Mouse (Mus musculus) intestine, postnatal 0 days (tissue): Measurements from ENCODE around the gene Gm10961. TPM values are rescaled to one million over a fixed set of nuclear protein-coding genes. Genes with fewer than 3 reads are reported as not detected.

Experiments
- ATAC-seq: fragments of 200-750 bp; cut with Nextera tagmentation; 2 replicates; pipeline ENCODE4 v1.8.0; 2017; ENCODE audit warnings: mild to moderate bottlenecking, moderate TSS enrichment, moderate library complexity
- H3K27ac ChIP-seq: fragments of 300-500 bp; sonication (generic); 2 replicates; pipeline ENCODE4 v1.5.1; 2014; ENCODE audit warnings: mild to moderate bottlenecking, low read depth, low read length, moderate library complexity
- H3K27me3 ChIP-seq: fragments of 300-500 bp; sonication (generic); replicated peaks from 2 replicates; pipeline ENCODE4 v1.6.1; 2014; ENCODE audit warnings: low read length, mixed read lengths; ENCODE audit not compliant: control insufficient read depth, insufficient read depth
- H3K36me3 ChIP-seq: fragments of 300-500 bp; sonication (generic); 2 replicates; pipeline ENCODE4 v1.6.1; 2014; ENCODE audit warnings: mild to moderate bottlenecking, moderate library complexity; ENCODE audit not compliant: control insufficient read depth, insufficient read depth
- H3K4me1 ChIP-seq: fragments of 300-500 bp; sonication (generic); replicated peaks from 2 replicates; pipeline ENCODE4 v1.6.1; 2014; ENCODE audit warnings: antibody characterized with exemption, low read length, mixed read lengths; ENCODE audit not compliant: control insufficient read depth, insufficient read depth
- H3K4me2 ChIP-seq: fragments of 300-500 bp; sonication (generic); replicated peaks from 2 replicates; pipeline ENCODE4 v1.6.1; 2014; ENCODE audit warnings: low read depth, mild to moderate bottlenecking, moderate library complexity
- H3K4me3 ChIP-seq: fragments of 300-500 bp; sonication (generic); 2 replicates; pipeline ENCODE4 v1.5.1; 2014; ENCODE audit warnings: low read depth, low read length
- H3K9ac ChIP-seq: fragments of 300-500 bp; sonication (generic); 2 replicates; pipeline ENCODE4 v1.6.1; 2014; ENCODE audit warnings: mild to moderate bottlenecking, low read depth, low read length
- H3K9me3 ChIP-seq: fragments of 300-500 bp; sonication (generic); 2 replicates; pipeline ENCODE4 v1.6.1; 2016; ENCODE audit warnings: mixed run types; ENCODE audit not compliant: control insufficient read depth
- CTCF ChIP-seq: sonication (generic); IDR thresholded peaks from 2 replicates; pipeline ENCODE4 v1.5.1; 2016; ENCODE audit warnings: low read depth, mild to moderate bottlenecking, control low read depth, antibody characterized with exemption, moderate library complexity
- WGBS: fragments of 180-500 bp; shearing (Covaris S2); extraction: QIAGEN DNeasy Blood & Tissue Kit; methylation state at CpG from one replicate; pipeline ENCODE4 v1.1.7; 2014; 5-methylcytosine and 5-hydroxymethylcytosine counted together
- polyA plus RNA-seq: library from polyadenylated mRNA; unstranded; fragments of >200 nt; fragmentation: Nextera tagmentation; extraction: Ambion mirVana; gene quantifications from 2 replicates; pipeline ENCODE4 v1.2.1, GENCODE M21; 2015

Gm10961 gene
- not detected in 2 replicates for polyA plus RNA-seq

- Histone ChIP-seq H3K9ac (peak within 1 kb of the TSS; percentile 98), H3K36me3 (peaks cover 21% of the 10 kb centered on the region), H3K4me1 (no peaks in the 10 kb centered on the region), H3K9me3 (no peaks in the 10 kb centered on the region), H3K4me2 (peak within 1 kb of the TSS; percentile 75), H3K4me3 (peak within 1 kb of the TSS; percentile 99), H3K27me3 (no peaks in the 10 kb centered on the region), H3K27ac (peak within 1 kb of the TSS; percentile 84)
- TF ChIP-seq CTCF = no peak
- peak; percentile 58 for ATAC-seq
- under 1% methylated on average over 48 of the region's 48 CpGs for WGBS
These were observed at the start of gene Gm10961 for GRCm38 (mm10) chr3:107630682-107631522. Gene Gm10961 (plus strand): TSS chr3:107631322.

- Histone ChIP-seq H3K36me3 (no peaks in the 10 kb centered on the region), H3K4me2 (peak overlapping the region; percentile 59), H3K27ac (no peak overlapping the region), H3K9me3 (no peaks in the 10 kb centered on the region), H3K9ac (no peak overlapping the region), H3K4me1 (peaks cover 4% of the 10 kb centered on the region; the same call in 1 of the 2 replicates), H3K27me3 (peaks cover 81% of the 10 kb centered on the region), H3K4me3 (peak overlapping the region; percentile 34)
- no peak for TF ChIP-seq CTCF
- WGBS = 4% methylated on average over 18 of the region's 18 CpGs
- no peak for ATAC-seq
These were observed 48.8 kb upstream of the Gm10961 start for GRCm38 (mm10) chr3:107582130-107582874.

GRCm38 (mm10) chr3:107582875-107583767, 48.0 kb upstream of the Gm10961 start:
- H3K36me3 ChIP-seq = no peaks in the 10 kb centered on the region
- no peak overlapping the region for H3K27ac ChIP-seq
- no peaks in the 10 kb centered on the region for H3K9me3 ChIP-seq
- 2% methylated on average over 65 of the region's 65 CpGs for WGBS
- ATAC-seq = no peak
- H3K4me2 ChIP-seq = peak overlapping the region; percentile 59
- H3K4me1 ChIP-seq = no peaks in the 10 kb centered on the region
- peak overlapping the region; percentile 34 for H3K4me3 ChIP-seq
- peaks cover 81% of the 10 kb centered on the region for H3K27me3 ChIP-seq
- TF ChIP-seq CTCF = no peak
- H3K9ac ChIP-seq = no peak overlapping the region

- Histone ChIP-seq H3K9ac (no peak overlapping the region), H3K4me1 (no peaks in the 10 kb centered on the region), H3K27me3 (peaks cover 81% of the 10 kb centered on the region), H3K36me3 (no peaks in the 10 kb centered on the region), H3K9me3 (no peaks in the 10 kb centered on the region), H3K4me3 (no peak overlapping the region), H3K4me2 (no peak overlapping the region), H3K27ac (no peak overlapping the region)
- ATAC-seq = no peak
- no peak for TF ChIP-seq CTCF
- WGBS = 24% methylated on average over 1 of the region's 1 CpGs
These were observed 47.2 kb upstream of the Gm10961 start for GRCm38 (mm10) chr3:107583893-107584292.

- WGBS = 74% methylated on average over 6 of the region's 6 CpGs
- H3K27ac ChIP-seq = no peak overlapping the region
These were observed 44.6 kb upstream of the Gm10961 start for GRCm38 (mm10) chr3:107586504-107586903.

More at GRCm38 (mm10) chr3:107586504-107586903, 44.6 kb upstream of the Gm10961 start:
- H3K36me3 ChIP-seq = no peaks in the 10 kb centered on the region
- peaks cover 73% of the 10 kb centered on the region for H3K27me3 ChIP-seq
- no peak for ATAC-seq
- H3K4me2 ChIP-seq = no peak overlapping the region
- no peak overlapping the region for H3K4me3 ChIP-seq
- H3K9ac ChIP-seq = no peak overlapping the region
- no peaks in the 10 kb centered on the region for H3K9me3 ChIP-seq
- no peak for TF ChIP-seq CTCF
- H3K4me1 ChIP-seq = no peaks in the 10 kb centered on the region
